Mouse (Mus musculus): ENCODE data around the gene 4930438A08Rik. TPM values are rescaled to one million over a fixed set of nuclear protein-coding genes. Genes with fewer than 3 reads are reported as not detected.

4930438A08Rik gene
- polyA plus RNA-seq, 1 experiment from 2014 or later: not detected

GRCm38 (mm10) chr11:58250550-58250949, 24.0 kb upstream of the 4930438A08Rik start:
- Histone ChIP-seq H3K27ac (replicated peaks) (no peak overlapping the region), H3K4me3 (no peak overlapping the region), H3K36me3 (replicated peaks) (no peaks in the 10 kb centered on the region), H3K4me1 (no peaks in the 10 kb centered on the region), H3K9me3 (no peaks in the 10 kb centered on the region), H3K27me3 (replicated peaks; ENCODE audit: low read depth, poor library complexity, severe bottlenecking) (no peaks in the 10 kb centered on the region)
- WGBS: 83% methylated on average over 5 of the region's 5 CpGs
- no peak for DNase-seq (ENCODE audit: low spot score)

DNA sequence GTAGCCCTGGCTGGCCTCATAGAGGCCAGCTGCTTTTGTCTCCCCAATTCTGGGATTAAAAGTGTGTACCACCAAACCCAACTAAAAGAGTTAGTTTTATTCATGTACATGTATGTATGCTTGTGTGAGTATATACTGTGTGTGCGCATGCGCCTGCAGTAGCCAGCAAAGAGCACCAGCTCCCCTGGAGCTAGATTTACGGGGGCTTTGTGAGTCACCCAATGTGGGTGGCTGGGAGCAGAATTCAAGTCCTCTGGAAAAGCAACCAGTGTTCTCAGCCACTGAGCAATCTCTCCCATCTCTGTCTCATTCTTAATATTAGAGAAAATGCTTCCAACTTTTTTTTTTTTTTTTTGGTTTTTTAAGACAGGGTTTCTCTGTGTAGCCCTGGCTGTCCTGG, 20.2 kb upstream of the 4930438A08Rik start:
- H3K36me3 ChIP-seq (replicated peaks): no peaks in the 10 kb centered on the region
- H3K4me3 ChIP-seq: no peak overlapping the region
- no peaks in the 10 kb centered on the region for H3K27me3 ChIP-seq (replicated peaks; ENCODE audit: low read depth, poor library complexity, severe bottlenecking)
- no peak overlapping the region for H3K27ac ChIP-seq (replicated peaks)
- H3K9me3 ChIP-seq: no peaks in the 10 kb centered on the region
- 89% methylated on average over 3 of the region's 3 CpGs for WGBS
- no peak for DNase-seq (ENCODE audit: low spot score)
- H3K4me1 ChIP-seq: no peaks in the 10 kb centered on the region

- WGBS: 84% methylated on average over 5 of the region's 5 CpGs
- DNase-seq (ENCODE audit: low spot score): no peak
Measured at GRCm38 (mm10) chr11:58257816-58258215, 16.8 kb upstream of the 4930438A08Rik start.

GRCm38 (mm10) chr11:58260156-58260555, 14.4 kb upstream of the 4930438A08Rik start:
- 93% methylated on average over 4 of the region's 4 CpGs for WGBS
- Histone ChIP-seq H3K9me3 (no peaks in the 10 kb centered on the region), H3K36me3 (replicated peaks) (no peaks in the 10 kb centered on the region), H3K27me3 (replicated peaks; ENCODE audit: low read depth, poor library complexity, severe bottlenecking) (no peaks in the 10 kb centered on the region), H3K4me1 (no peaks in the 10 kb centered on the region), H3K4me3 (no peak overlapping the region), H3K27ac (replicated peaks) (no peak overlapping the region)
- no peak for DNase-seq (ENCODE audit: low spot score)

More at GRCm38 (mm10) chr11:58257816-58258215, 16.8 kb upstream of the 4930438A08Rik start:
- Histone ChIP-seq H3K4me1 (no peaks in the 10 kb centered on the region), H3K36me3 (replicated peaks) (no peaks in the 10 kb centered on the region), H3K4me3 (no peak overlapping the region), H3K27me3 (replicated peaks; ENCODE audit: low read depth, poor library complexity, severe bottlenecking) (no peaks in the 10 kb centered on the region), H3K9me3 (no peaks in the 10 kb centered on the region), H3K27ac (replicated peaks) (no peak overlapping the region)

DNA sequence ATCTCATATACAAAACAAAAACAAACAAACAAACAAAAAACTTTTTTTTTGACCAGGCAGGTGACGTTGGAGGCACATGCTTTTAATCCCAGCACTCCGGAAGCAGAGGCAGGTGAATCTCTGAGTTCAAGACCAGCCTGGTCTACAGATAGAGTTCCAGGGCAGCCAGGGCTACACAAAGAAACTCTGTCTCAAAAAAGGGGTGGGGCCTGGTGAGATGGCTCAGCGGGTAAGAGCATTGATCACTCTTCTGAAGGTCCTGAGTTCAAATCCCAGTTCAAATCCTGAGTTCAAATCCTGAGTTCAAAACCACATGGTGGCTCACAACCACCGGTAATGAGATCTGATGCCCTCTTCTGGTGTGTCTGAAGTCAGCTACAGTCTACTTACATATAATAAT, 12.8 kb upstream of the 4930438A08Rik start:
- Histone ChIP-seq H3K4me3 (no peak overlapping the region), H3K4me1 (no peaks in the 10 kb centered on the region), H3K36me3 (replicated peaks) (no peaks in the 10 kb centered on the region), H3K27me3 (replicated peaks; ENCODE audit: low read depth, poor library complexity, severe bottlenecking) (no peaks in the 10 kb centered on the region), H3K27ac (replicated peaks) (no peak overlapping the region), H3K9me3 (no peaks in the 10 kb centered on the region)
- DNase-seq (ENCODE audit: low spot score): no peak
- WGBS: 87% methylated on average over 4 of the region's 4 CpGs

- Histone ChIP-seq H3K4me1 (no peaks in the 10 kb centered on the region), H3K27ac (replicated peaks) (no peak overlapping the region), H3K4me3 (no peak overlapping the region), H3K27me3 (replicated peaks; ENCODE audit: low read depth, poor library complexity, severe bottlenecking) (no peaks in the 10 kb centered on the region), H3K36me3 (replicated peaks) (no peaks in the 10 kb centered on the region), H3K9me3 (no peaks in the 10 kb centered on the region)
- DNase-seq (ENCODE audit: low spot score): no peak
- WGBS: 98% methylated on average over 3 of the region's 3 CpGs
Measured at GRCm38 (mm10) chr11:58262336-58262735, 12.3 kb upstream of the 4930438A08Rik start.

GRCm38 (mm10) chr11:58263516-58263915, 11.1 kb upstream of the 4930438A08Rik start:
- WGBS: 74% methylated on average over 2 of the region's 2 CpGs
- Histone ChIP-seq H3K9me3 (no peaks in the 10 kb centered on the region), H3K36me3 (replicated peaks) (no peaks in the 10 kb centered on the region), H3K27me3 (replicated peaks; ENCODE audit: low read depth, poor library complexity, severe bottlenecking) (no peaks in the 10 kb centered on the region), H3K4me3 (no peak overlapping the region), H3K4me1 (no peaks in the 10 kb centered on the region), H3K27ac (replicated peaks) (no peak overlapping the region)
- DNase-seq (ENCODE audit: low spot score): no peak

DNA sequence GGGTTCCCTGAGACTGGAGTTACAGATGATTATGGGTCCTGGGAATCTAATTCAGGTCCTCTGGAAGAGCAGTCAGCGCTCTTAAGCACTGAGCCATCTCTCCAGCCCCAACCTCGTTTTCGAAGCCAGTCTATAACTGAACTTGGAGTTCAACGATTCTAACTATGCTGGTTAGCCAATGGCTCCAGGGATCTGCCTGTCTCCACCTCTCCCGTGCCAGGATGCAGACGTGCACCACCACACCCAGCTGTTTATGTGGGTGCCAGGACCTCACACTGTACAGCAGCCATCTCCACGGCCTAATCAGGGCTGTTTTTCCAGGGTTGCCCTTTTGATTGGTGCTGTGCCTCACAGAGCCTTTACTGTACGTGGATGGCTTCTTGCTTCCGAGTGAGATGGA, 10.1 kb upstream of the 4930438A08Rik start:
- Histone ChIP-seq H3K27me3 (replicated peaks; ENCODE audit: low read depth, poor library complexity, severe bottlenecking) (no peaks in the 10 kb centered on the region), H3K4me3 (no peak overlapping the region), H3K36me3 (replicated peaks) (no peaks in the 10 kb centered on the region), H3K9me3 (no peaks in the 10 kb centered on the region), H3K4me1 (no peaks in the 10 kb centered on the region), H3K27ac (replicated peaks) (no peak overlapping the region)
- no peak for DNase-seq (ENCODE audit: low spot score)
- WGBS: 87% methylated on average over 9 of the region's 9 CpGs

- no peak for DNase-seq (ENCODE audit: low spot score)
Measured at GRCm38 (mm10) chr11:58268285-58268684, 6.3 kb upstream of the 4930438A08Rik start.

GRCm38 (mm10) chr11:58275756-58276155, 1.2 kb downstream of the 4930438A08Rik start:
- H3K27ac ChIP-seq (replicated peaks): no peak overlapping the region; the same call in 1 of the 2 replicates
- no peak overlapping the region for H3K4me3 ChIP-seq
- peaks cover 4% of the 10 kb centered on the region; the same call in 1 of the 2 replicates for H3K4me1 ChIP-seq
- no peak for DNase-seq (ENCODE audit: low spot score)
- H3K27me3 ChIP-seq (replicated peaks; ENCODE audit: low read depth, poor library complexity, severe bottlenecking): no peaks in the 10 kb centered on the region
- H3K9me3 ChIP-seq: no peaks in the 10 kb centered on the region
- no peaks in the 10 kb centered on the region for H3K36me3 ChIP-seq (replicated peaks)
- 71% methylated on average over 4 of the region's 4 CpGs for WGBS

More at GRCm38 (mm10) chr11:58268285-58268684, 6.3 kb upstream of the 4930438A08Rik start:
- no peaks in the 10 kb centered on the region for H3K4me1 ChIP-seq
- no peaks in the 10 kb centered on the region for H3K36me3 ChIP-seq (replicated peaks)
- no peak overlapping the region for H3K27ac ChIP-seq (replicated peaks)
- H3K27me3 ChIP-seq (replicated peaks; ENCODE audit: low read depth, poor library complexity, severe bottlenecking): no peaks in the 10 kb centered on the region
- H3K9me3 ChIP-seq: no peaks in the 10 kb centered on the region
- WGBS: 91% methylated on average over 3 of the region's 3 CpGs
- no peak overlapping the region for H3K4me3 ChIP-seq

- no peak for DNase-seq (ENCODE audit: low spot score)
- H3K4me3 ChIP-seq: no peak overlapping the region
- H3K9me3 ChIP-seq: no peaks in the 10 kb centered on the region
- H3K36me3 ChIP-seq (replicated peaks): no peaks in the 10 kb centered on the region
- H3K27me3 ChIP-seq (replicated peaks; ENCODE audit: low read depth, poor library complexity, severe bottlenecking): no peaks in the 10 kb centered on the region
- H3K27ac ChIP-seq (replicated peaks): no peak overlapping the region
- no peaks in the 10 kb centered on the region for H3K4me1 ChIP-seq
- 88% methylated on average over 13 of the region's 13 CpGs for WGBS
Measured at GRCm38 (mm10) chr11:58281970-58282496, 7.4 kb downstream of the 4930438A08Rik start.

- Histone ChIP-seq H3K4me3 (no peak overlapping the region), H3K27me3 (replicated peaks; ENCODE audit: low read depth, poor library complexity, severe bottlenecking) (no peaks in the 10 kb centered on the region), H3K4me1 (no peaks in the 10 kb centered on the region), H3K36me3 (replicated peaks) (no peaks in the 10 kb centered on the region), H3K9me3 (no peaks in the 10 kb centered on the region), H3K27ac (replicated peaks) (no peak overlapping the region)
- DNase-seq (ENCODE audit: low spot score): no peak
- WGBS: 88% methylated on average over 5 of the region's 5 CpGs
Measured at GRCm38 (mm10) chr11:58282518-58282917, 7.9 kb downstream of the 4930438A08Rik start.

GRCm38 (mm10) chr11:58289992-58290682, 15.5 kb downstream of the 4930438A08Rik start:
- Histone ChIP-seq H3K27me3 (replicated peaks; ENCODE audit: low read depth, poor library complexity, severe bottlenecking) (no peaks in the 10 kb centered on the region), H3K4me3 (no peak overlapping the region), H3K9me3 (no peaks in the 10 kb centered on the region), H3K27ac (replicated peaks) (no peak overlapping the region), H3K4me1 (no peaks in the 10 kb centered on the region), H3K36me3 (replicated peaks) (no peaks in the 10 kb centered on the region)
- 80% methylated on average over 9 of the region's 9 CpGs for WGBS
- no peak for DNase-seq (ENCODE audit: low spot score)
